Mouse (Mus musculus): ENCODE measurements around the gene Map2k3.

Gene Map2k3

DNA sequence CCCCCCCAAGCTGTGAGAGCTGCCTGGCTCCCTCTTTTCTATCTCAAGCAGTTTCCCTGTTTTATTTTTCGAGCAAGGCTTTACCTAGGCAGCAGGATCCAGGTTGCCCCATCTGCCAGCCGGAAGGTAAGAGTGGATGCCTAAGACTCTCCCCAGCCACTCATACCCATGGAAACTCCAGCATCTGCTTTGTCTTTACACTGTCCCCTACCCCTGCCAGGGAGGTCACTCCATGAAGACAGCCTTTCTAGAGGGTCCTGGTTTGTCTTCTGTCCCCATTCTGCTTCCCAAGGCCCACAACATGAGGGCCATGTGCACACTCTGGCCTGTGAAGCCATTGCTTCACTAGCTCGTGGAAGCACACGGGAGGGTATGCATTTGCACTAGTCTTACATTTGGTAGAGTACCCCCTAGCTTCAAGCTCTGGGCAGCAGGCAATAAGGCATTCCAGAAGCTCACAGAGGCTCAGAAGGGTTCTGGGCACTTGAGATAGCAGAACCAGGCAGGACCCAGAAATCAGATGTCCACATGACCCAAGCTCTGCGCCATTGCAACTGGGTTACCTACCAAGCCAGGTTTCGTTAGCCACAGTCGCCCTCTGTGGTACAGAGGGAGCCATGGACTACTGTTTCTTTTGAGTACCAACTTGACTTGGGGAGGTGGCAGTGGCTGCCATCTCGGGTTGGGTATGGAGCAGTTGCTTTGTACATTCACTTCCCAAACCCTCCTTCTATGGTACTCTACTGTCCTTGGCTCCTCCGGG, 24.0 kb downstream of the Map2k3 start:
- DNase-seq (ENCODE audit: low read depth, low spot score), result no peak

DNA sequence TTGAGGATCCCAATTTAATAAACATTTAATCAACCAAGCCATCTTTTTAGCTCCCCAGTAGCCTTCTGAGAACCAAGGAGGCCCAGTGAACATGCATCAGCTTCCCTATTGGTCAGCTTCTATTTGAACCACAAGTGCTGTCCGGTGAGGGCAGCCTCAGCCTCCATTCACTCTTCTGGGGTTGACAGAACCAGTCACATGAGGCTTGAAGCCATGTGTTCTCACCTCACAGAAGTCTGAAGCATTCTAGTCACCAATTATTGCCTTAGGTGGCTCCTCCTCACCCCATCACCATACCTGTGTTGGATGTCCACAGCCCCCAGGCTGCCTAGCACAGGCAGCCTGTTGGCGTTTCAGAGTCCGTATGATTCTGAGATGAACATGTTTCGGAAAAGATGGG, 27.1 kb downstream of the Map2k3 start:
- DNase-seq (ENCODE audit: low read depth, low spot score), result no peak

DNA sequence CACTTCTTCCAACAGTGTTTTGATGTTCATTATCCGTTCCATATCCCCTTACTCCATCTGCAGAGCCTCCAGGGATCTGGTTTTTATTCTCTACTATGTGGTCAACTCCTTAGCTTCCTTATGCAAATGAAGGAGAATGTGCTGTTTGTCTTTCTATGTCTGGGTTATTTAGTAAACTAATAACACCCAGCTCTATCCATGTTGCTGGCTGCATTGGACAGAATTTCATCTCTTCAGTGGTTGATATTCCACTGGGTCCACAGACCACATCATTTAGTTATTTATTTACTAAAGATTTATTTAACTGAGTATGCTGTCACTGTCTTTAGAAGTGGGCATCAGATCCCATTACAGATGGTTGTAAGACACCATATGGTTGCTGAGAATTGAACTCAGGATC, 29.3 kb downstream of the Map2k3 start:
- DNase-seq (ENCODE audit: low read depth, low spot score), result no peak

DNA sequence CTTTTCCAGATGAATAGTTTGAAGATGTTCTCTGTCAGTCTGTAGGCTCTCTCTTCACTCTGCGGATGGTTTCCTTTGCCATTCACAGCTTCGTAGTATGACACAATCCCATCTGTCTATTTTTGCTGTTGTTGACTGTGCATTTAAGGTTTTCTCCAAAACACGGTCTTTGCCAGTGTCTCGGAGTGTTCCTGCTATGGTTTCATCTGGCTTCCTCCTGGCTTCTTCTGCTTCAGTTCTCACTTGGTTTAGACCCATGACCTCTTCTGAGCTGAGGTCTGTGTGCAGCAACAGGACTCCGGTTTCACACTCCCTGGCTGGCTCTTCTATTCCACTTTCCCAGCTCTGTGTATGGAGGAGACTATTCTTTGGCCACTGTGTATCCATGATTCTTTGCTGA, 30.9 kb downstream of the Map2k3 start:
- DNase-seq (ENCODE audit: low read depth, low spot score), result no peak

DNA sequence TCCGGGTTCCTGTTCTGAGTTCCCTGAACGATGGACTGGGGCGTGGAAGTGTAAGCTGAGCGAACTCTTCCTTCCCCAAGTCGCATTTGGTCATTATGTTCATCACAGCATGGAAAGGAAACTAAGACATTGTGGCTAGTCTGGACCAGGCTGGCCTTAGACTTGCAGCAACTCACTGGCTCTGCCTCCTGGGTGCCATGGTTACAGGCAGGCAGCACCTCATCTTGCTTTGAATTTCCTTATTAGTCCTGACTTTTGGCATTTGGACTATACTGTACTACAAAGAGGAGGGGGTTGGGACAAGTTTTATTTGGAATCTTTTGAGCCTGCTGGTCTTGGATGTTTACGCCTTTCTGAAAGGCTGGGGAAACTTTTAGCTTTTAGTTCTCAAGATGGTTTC, 35.1 kb downstream of the Map2k3 start:
- no peak for DNase-seq (ENCODE audit: low read depth, low spot score)

DNA sequence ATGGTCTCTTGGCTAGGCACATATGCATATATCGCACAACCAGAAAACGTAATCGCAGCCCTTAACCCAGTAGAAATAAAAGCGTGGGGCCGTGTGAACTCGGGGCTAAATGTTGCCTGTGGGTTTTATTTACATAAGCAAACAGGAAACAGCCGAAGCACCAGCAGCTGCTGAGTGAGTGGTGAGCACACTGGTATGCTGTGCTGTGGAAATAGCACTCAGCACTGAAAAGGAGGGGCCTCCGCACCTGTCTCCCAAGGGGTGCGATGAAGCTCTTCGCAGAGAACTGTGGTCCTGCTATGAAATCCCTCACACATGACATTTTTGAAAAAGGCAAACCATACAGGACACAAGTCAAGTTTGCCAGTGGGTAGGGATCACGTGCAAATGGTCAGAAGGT, 43.3 kb downstream of the Map2k3 start:
- no peak for DNase-seq (ENCODE audit: low read depth, low spot score)

DNA sequence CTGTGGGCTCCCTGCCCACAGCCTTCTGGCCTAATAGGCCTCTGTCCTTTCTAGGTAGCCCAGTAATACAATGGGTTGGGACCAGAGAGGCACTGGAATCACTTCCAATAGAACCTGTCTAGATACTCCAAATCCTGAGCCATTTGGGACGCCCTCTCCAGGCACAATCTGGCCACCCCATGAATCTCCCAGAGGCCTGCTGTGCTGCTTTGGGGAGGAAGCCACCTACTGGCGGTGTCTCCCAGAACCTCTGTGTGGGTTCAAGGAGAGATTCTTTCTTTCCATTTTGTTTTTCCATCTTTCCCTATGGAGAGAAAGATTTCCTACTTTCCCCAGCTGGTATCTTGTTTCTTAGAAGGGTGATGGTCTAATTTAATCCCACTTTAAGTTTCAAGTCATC, 44.4 kb downstream of the Map2k3 start:
- no peak for DNase-seq (ENCODE audit: low read depth, low spot score)

DNA sequence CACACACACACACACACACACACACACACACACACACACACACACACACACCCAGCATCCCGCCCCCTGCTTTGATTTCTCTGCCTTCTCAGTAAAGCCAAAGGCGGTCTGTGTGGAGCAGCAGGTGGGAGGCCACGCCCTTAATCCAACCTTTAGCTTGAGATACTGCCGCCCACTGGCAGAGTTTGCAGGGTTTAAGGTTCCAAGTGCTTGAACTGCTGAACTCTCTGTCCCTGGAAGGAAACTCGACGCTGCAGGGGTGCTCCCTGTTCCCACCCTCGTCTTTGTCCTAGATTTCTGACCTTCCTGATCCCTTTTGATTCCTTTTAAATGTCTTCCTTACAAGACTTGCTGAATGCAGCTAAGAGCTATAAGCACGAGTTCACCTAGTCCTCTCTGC, 44.9 kb downstream of the Map2k3 start:
- DNase-seq (ENCODE audit: low read depth, low spot score), result no peak

DNA sequence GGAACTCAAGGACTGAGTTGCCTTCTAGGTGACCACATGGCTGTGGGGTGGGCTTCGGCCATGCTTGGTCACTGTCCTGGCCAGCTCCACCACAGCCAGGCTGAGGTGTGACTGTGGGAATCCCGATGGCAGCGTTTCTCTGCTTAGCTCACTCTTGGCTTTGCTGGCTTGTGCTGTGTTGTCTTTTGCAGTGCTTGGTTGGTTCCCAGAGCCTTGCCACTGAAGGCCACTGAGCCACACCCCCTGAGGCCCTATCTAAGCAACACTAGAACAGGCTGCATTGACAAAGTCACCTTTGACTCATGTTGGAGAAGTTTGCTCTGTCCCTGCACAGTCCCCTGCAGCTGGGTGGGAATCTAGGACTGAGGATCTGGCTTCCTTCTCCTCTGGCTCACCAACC, 45.3 kb downstream of the Map2k3 start:
- no peak for DNase-seq (ENCODE audit: low read depth, low spot score)

DNA sequence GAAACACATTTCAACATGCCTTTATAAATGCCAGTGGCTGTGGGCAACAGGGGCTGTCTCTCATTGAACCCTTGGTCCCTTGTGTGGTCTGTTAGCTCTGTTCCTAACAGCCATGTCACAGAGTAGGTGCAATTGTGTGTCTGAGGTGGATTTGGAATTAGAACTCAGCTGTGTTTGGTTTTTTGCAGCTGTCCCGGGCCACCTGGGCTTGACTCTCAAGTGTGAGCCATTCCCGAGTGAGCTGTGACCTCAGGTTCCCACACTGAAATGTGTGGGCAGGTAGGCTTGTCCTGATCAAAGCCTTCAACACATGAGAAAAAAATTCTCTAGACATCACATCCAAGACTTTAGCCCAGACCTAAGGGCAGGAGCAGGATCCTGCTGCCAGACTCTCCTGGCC, 46.8 kb downstream of the Map2k3 start:
- DNase-seq (ENCODE audit: low read depth, low spot score), result no peak

DNA sequence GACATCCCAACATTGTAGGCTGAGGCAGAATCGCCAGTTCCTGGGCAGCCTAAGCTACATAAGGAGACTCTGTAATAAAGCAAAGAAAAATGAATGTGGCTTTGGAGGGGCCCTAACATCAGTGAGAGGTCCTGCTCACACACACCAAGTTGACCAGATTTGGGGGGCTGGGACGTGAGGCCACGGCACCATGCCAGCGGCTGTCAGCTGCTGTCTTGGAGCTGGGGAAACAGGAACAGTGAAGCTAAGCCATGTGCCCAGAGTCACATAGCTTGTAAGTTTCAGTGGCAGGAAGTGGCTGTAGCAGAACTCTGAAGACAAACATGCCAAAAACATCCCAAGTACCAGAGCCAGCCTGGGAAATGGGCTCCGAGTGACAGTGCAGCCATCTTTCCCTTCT, 48.0 kb downstream of the Map2k3 start:
- no peak for DNase-seq (ENCODE audit: low read depth, low spot score)

DNA sequence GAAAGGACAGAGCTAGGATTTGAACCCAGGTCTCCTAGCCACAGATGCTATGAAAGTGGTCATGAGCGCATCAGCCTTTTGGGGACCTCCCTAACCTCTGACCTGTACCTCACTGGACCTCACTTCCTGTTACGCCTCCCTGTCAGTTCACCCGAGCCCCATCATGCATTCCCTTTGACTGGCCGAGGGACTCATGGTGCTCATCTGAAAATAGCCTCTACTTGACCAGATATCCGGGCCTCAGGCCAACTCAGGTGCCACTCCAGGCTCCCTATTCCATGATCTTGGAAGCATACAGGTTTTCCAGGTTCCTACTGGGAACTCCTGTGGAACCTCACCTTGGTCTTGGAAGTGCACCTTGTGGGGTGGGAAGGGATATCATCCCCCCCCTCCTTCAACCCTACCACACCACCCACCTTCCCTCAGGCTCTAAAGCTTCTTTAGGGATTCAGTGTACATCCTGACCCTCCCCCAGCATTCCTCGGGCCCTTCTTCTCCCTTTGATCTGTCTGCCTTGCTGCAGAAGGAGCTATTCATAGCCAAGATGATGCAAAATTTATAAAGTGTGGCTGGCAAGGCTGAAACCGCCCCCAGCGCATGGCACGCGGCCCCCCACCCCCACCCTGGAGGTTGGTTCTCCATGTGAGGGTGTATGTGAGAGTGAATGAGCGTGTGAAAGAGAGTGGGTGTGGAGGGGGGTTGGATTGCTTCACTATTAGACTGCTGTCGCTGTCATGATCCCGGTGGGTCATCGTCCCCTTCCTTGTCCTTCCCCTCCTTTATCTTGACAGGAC, 50.1 kb downstream of the Map2k3 start:
- no peak for DNase-seq (ENCODE audit: low read depth, low spot score)

DNA sequence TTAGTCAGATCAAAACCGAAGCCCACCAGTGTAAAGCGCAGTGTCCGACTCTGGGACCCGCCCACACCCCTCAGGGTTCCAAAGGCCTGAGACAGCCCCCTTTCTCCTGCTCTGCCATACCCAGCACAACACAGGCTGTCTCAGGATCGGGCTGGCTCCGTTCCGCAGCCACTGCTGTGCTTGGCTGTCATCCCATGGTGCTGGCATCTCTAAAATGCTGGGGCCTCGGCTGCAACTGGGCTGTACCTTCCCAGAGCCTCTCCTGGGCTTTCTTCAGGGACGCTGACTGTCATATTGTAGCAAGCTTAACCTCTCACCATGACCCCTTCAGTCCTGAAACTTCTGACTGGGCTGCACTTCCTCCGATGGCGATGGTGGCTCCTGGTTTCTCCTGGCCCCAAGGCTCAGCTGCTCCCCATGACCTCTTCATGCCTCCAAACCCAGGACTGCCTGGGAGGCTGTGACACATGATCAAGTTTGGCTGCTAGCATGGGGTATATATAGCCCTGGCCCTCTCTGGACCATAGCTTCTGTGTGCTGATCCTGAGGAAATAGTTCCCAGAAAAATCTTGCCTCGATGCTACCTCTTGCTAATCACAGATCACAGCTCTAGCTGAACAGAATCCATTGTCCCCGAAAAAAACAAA, 53.2 kb downstream of the Map2k3 start:
- no peak for DNase-seq (ENCODE audit: low read depth, low spot score)

DNA sequence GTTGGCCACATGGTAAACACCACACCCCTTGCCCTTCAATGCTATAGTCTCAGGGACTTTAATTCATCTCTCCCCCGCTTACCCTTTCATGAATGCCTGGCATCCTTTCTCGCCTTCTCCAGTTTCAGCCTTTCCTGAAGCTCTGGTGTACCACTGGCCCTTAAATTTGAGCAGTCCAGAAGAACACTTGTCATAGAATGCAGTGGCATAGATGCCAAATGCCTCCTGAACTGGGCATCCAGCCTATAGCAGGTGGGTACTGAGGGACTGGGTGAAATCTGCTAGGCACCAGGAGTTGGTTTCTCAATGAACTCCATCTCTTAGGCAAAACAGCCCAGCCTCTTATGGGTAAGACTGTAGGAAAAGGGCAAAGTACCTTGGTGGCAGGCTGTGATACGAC, 58.6 kb downstream of the Map2k3 start:
- no peak for DNase-seq (ENCODE audit: low read depth, low spot score)

Data from 3T3-L1 (cell line).